Mouse (Mus musculus) intestine, embryonic 16.5 days (tissue): ENCODE measurements around the gene Nob1. TPM values are rescaled to one million over a fixed set of nuclear protein-coding genes. Genes with fewer than 3 reads are reported as not detected.
A peak's percentile ranks its signal among the peaks of the same experiment; 100 is the strongest.

Experiments used
- ATAC-seq: fragments of 200-750 bp; cut with Nextera tagmentation; 2 replicates; pipeline ENCODE4 v1.8.0; 2017; ENCODE audit warnings: moderate TSS enrichment, moderate library complexity
- H3K27ac ChIP-seq: fragments of 300-500 bp; sonication (generic); 2 replicates; pipeline ENCODE4 v1.5.1; 2014; ENCODE audit warnings: mild to moderate bottlenecking, low read length
- H3K27me3 ChIP-seq: fragments of 300-500 bp; sonication (generic); replicated peaks from 2 replicates; pipeline ENCODE4 v1.6.1; 2014; ENCODE audit warnings: low read length, control low read depth, mixed read lengths; ENCODE audit not compliant: control insufficient read depth, insufficient read depth
- H3K36me3 ChIP-seq: fragments of 300-500 bp; sonication (generic); 2 replicates; pipeline ENCODE4 v1.6.1; 2014; ENCODE audit warnings: low read length, control low read depth; ENCODE audit not compliant: control insufficient read depth, insufficient read depth
- H3K4me1 ChIP-seq: fragments of 300-500 bp; sonication (generic); 2 replicates; pipeline ENCODE4 v1.6.1; 2014; ENCODE audit warnings: low read length, control low read depth, mixed read lengths; ENCODE audit not compliant: control insufficient read depth, insufficient read depth
- H3K4me2 ChIP-seq: fragments of 300-500 bp; sonication (generic); 2 replicates; pipeline ENCODE4 v1.6.1; 2014; ENCODE audit warnings: low read depth, low read length, control low read depth
- H3K4me3 ChIP-seq: fragments of 300-500 bp; sonication (generic); 2 replicates; pipeline ENCODE4 v1.5.1; 2014; ENCODE audit warnings: mild to moderate bottlenecking, low read length
- H3K9ac ChIP-seq: fragments of 300-500 bp; sonication (generic); 2 replicates; pipeline ENCODE4 v1.6.1; 2014; ENCODE audit warnings: low read depth, low read length
- H3K9me3 ChIP-seq: fragments of 300-500 bp; sonication (generic); 2 replicates; pipeline ENCODE4 v1.6.1; 2016; ENCODE audit warnings: low read length, control low read depth; ENCODE audit not compliant: control insufficient read depth
- WGBS: fragments of 180-500 bp; shearing (Covaris S2); extraction: QIAGEN DNeasy Blood & Tissue Kit; methylation state at CpG from one replicate; pipeline ENCODE4 v1.1.7; 2014; 5-methylcytosine and 5-hydroxymethylcytosine counted together
- polyA plus RNA-seq: library from polyadenylated mRNA; unstranded; fragments of >200 nt; fragmentation: Nextera tagmentation; extraction: Ambion mirVana; gene quantifications from 2 replicates; pipeline ENCODE4 v1.2.1, GENCODE M21; 2015

Nob1 gene
- 68.2 and 73.5 TPM in 2 replicates for polyA plus RNA-seq

- Histone ChIP-seq H3K9ac (peak within 1 kb of the TSS; percentile 91), H3K27ac (peak within 1 kb of the TSS; percentile 74), H3K9me3 (no peaks in the 10 kb centered on the region), H3K27me3 (no peaks in the 10 kb centered on the region), H3K4me3 (peak within 1 kb of the TSS; percentile 73), H3K4me2 (peak within 1 kb of the TSS; percentile 73), H3K4me1 (peaks cover 10% of the 10 kb centered on the region), H3K36me3 (0 out of 2 replicates have a peak, but pooled peaks cover 2% of the 10 kb centered on the region)
- under 1% methylated on average over 50 of the region's 50 CpGs for WGBS
- peak; percentile 99 for ATAC-seq
Observed at GRCm38 (mm10) chr8:107424597-107425229, at the start of gene Nob1. Nob1 (minus strand) TSS chr8:107425051.

GRCm38 (mm10) chr8:107473369-107473768 lies 48.5 kb upstream of the Nob1 start:
- H3K9me3 ChIP-seq, result no peaks in the 10 kb centered on the region
- no peak overlapping the region for H3K4me3 ChIP-seq
- ATAC-seq, result no peak
- H3K4me1 ChIP-seq, result no peaks in the 10 kb centered on the region; the same call in 1 of the 2 replicates
- no peak overlapping the region for H3K27ac ChIP-seq
- H3K9ac ChIP-seq, result no peak overlapping the region
- H3K4me2 ChIP-seq, result no peak overlapping the region
- no peaks in the 10 kb centered on the region for H3K36me3 ChIP-seq
- H3K27me3 ChIP-seq, result no peaks in the 10 kb centered on the region
- WGBS, result 82% methylated on average over 4 of the region's 4 CpGs

DNA sequence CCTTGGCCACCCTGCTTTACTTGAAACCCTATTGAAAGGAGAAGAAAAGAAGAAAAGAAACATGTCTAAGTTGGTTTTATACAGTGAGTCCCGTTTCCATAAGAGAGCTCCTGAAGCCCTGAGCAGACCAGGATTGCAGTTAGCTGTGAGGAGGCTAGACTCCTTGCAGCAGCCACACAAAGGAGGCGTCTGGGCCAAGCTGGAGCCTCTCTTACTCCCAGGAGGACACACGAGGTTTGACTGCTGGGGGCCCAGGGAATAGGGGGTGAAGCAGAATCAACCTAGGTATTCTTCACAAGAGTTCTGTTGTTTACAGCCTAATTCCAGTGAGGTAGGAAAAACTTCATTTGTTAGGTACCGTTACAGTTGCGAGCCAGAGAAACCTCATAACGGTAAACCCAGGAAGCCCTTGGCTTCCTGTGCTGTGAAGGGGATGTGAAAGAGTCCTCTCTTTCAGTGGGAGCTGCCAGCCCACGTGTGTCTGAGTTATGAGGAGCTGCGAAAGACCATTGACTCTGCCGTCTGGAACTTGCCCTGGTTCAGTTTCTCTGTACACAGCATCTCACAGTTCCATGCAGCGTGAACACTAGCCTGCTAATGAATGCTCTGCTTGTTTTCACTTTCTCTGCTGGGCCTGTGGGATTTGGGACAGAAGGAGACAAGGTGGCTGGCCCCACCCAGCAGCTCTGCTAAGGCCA lies 47.7 kb upstream of the Nob1 start:
- no peak overlapping the region for H3K4me2 ChIP-seq
- H3K9ac ChIP-seq, result no peak overlapping the region; the same call in 1 of the 2 replicates
- no peaks in the 10 kb centered on the region for H3K9me3 ChIP-seq
- H3K4me1 ChIP-seq, result no peaks in the 10 kb centered on the region; the same call in 1 of the 2 replicates
- H3K27me3 ChIP-seq, result no peaks in the 10 kb centered on the region
- H3K4me3 ChIP-seq, result no peak overlapping the region
- ATAC-seq, result no peak
- 61% methylated on average over 10 of the region's 10 CpGs for WGBS
- no peak overlapping the region for H3K27ac ChIP-seq
- no peaks in the 10 kb centered on the region for H3K36me3 ChIP-seq

- Histone ChIP-seq H3K4me3 (no peak overlapping the region), H3K9me3 (no peaks in the 10 kb centered on the region), H3K4me1 (no peaks in the 10 kb centered on the region; the same call in 1 of the 2 replicates), H3K27me3 (no peaks in the 10 kb centered on the region), H3K27ac (no peak overlapping the region), H3K4me2 (no peak overlapping the region), H3K36me3 (no peaks in the 10 kb centered on the region), H3K9ac (no peak overlapping the region)
- ATAC-seq, result no peak
- WGBS, result 70% methylated on average over 5 of the region's 5 CpGs
Observed at GRCm38 (mm10) chr8:107470302-107470701, 45.5 kb upstream of the Nob1 start.

GRCm38 (mm10) chr8:107468811-107469302 lies 44.0 kb upstream of the Nob1 start:
- ATAC-seq, result no peak
- H3K36me3 ChIP-seq, result no peaks in the 10 kb centered on the region
- H3K9me3 ChIP-seq, result no peaks in the 10 kb centered on the region
- WGBS, result 23% methylated on average over 8 of the region's 8 CpGs
- no peaks in the 10 kb centered on the region; the same call in 1 of the 2 replicates for H3K4me1 ChIP-seq
- H3K4me3 ChIP-seq, result no peak overlapping the region
- H3K27ac ChIP-seq, result no peak overlapping the region
- no peaks in the 10 kb centered on the region for H3K27me3 ChIP-seq
- H3K9ac ChIP-seq, result no peak overlapping the region
- H3K4me2 ChIP-seq, result no peak overlapping the region

DNA sequence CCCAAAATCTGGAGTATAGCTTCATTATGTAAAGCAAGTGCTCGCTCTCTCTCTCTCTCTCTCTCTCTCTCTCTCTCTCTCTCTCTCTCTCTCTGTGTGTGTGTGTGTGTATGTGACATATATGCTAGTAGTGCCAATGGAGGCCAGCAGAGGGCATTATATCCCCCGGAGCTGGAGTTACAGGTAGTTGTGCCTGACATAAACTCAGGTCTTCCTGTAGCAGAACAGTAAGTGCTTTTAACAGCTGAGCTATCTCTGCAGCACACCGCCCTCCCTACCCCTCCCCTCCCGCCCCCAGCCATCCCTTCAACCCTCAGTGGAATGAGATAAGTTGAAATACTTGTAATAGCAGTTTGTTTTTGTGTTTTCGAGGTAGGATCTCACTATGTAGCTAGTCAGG lies 41.8 kb upstream of the Nob1 start:
- H3K27me3 ChIP-seq, result no peaks in the 10 kb centered on the region
- H3K27ac ChIP-seq, result no peak overlapping the region
- ATAC-seq, result no peak
- H3K9me3 ChIP-seq, result no peaks in the 10 kb centered on the region
- no peaks in the 10 kb centered on the region; the same call in 1 of the 2 replicates for H3K4me1 ChIP-seq
- H3K36me3 ChIP-seq, result peaks cover 3% of the 10 kb centered on the region; the same call in 1 of the 2 replicates
- no peak overlapping the region for H3K4me3 ChIP-seq
- H3K4me2 ChIP-seq, result no peak overlapping the region
- 93% methylated on average over 5 of the region's 5 CpGs for WGBS
- no peak overlapping the region for H3K9ac ChIP-seq

DNA sequence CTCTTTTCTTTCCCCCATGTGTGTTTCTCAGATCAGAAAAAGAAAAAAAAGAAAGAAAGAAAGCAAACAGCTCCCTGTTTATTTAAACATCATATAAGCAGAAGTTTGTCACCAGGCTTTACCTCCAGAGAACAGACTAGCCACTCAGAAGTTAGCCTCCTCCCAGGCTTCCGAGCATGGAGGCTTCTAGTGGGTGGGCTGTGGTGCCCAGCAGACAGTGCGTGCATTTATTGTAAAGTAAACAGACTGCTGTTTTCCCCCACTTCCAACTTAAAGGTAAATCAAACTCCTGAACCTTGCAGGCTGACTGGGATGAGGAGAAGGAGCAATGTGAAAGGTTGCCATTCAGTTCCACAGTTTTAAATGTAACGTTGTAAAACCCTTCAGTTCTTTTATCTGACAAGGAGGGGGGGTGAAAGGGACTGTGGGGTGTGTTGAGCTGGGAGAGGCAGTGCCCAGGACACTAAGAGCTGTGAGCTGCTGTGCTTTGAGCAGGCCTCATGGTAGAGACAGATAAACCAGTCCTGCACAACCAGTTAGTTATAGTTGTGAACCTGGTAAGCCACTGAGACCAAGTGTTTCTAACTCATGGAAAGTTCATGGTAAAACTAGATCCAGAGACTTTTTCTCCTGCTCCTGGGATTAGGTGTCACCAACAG lies 40.6 kb upstream of the Nob1 start:
- H3K4me2 ChIP-seq, result no peak overlapping the region
- ATAC-seq, result no peak
- H3K9me3 ChIP-seq, result no peaks in the 10 kb centered on the region
- no peak overlapping the region for H3K9ac ChIP-seq
- no peaks in the 10 kb centered on the region; the same call in 1 of the 2 replicates for H3K4me1 ChIP-seq
- no peak overlapping the region for H3K27ac ChIP-seq
- no peaks in the 10 kb centered on the region for H3K27me3 ChIP-seq
- no peak overlapping the region for H3K4me3 ChIP-seq
- H3K36me3 ChIP-seq, result peaks cover 7% of the 10 kb centered on the region
- WGBS, result 31% methylated on average over 3 of the region's 3 CpGs

- Histone ChIP-seq H3K9ac (no peak overlapping the region), H3K27me3 (no peaks in the 10 kb centered on the region), H3K36me3 (peaks cover 7% of the 10 kb centered on the region), H3K9me3 (no peaks in the 10 kb centered on the region), H3K27ac (no peak overlapping the region), H3K4me3 (no peak overlapping the region), H3K4me1 (no peaks in the 10 kb centered on the region), H3K4me2 (no peak overlapping the region)
- 74% methylated on average over 5 of the region's 5 CpGs for WGBS
- ATAC-seq, result peak; percentile 38; the same call in 1 of the 2 replicates
Observed at GRCm38 (mm10) chr8:107462423-107462822, 37.6 kb upstream of the Nob1 start.

DNA sequence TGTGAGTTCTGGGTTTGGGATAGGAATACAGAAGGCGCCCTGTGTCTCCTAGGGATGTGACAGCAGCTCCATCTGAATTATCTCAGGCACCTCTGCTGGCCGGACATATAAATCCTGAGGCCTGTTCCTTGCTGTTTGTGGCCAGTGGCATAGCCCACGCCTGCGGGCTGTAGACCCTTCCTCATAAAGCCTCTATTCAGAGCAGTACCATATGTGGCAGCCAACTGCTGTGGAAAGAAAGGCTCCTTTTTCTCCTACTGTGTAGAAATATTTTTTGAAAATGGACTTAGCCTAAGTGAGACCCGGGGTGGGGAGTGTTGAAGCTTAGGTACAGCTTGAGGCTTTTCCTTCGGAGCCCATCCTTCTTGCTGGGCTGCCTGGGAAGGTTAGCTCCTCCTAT lies 33.4 kb upstream of the Nob1 start:
- Histone ChIP-seq H3K36me3 (peaks cover 7% of the 10 kb centered on the region), H3K27ac (no peak overlapping the region), H3K4me2 (no peak overlapping the region), H3K4me1 (no peaks in the 10 kb centered on the region), H3K27me3 (no peaks in the 10 kb centered on the region), H3K9ac (no peak overlapping the region), H3K4me3 (no peak overlapping the region), H3K9me3 (no peaks in the 10 kb centered on the region)
- ATAC-seq, result no peak
- WGBS, result 86% methylated on average over 6 of the region's 6 CpGs
